Mouse (Mus musculus): ENCODE results near the gene Cox14. TPM values are rescaled to one million over a fixed set of nuclear protein-coding genes. Genes with fewer than 3 reads are reported as not detected.
A peak's percentile ranks its signal among the peaks of the same experiment; 100 is the strongest.

The Cox14 gene
- total RNA-seq (2014; rRNA removed): 69.0 and 86.2 TPM in 2 replicates
- 177 and 209 TPM in 2 replicates for polyA plus RNA-seq (2015; fragmentation: Nextera tagmentation; extraction: Ambion mirVana)

DNA sequence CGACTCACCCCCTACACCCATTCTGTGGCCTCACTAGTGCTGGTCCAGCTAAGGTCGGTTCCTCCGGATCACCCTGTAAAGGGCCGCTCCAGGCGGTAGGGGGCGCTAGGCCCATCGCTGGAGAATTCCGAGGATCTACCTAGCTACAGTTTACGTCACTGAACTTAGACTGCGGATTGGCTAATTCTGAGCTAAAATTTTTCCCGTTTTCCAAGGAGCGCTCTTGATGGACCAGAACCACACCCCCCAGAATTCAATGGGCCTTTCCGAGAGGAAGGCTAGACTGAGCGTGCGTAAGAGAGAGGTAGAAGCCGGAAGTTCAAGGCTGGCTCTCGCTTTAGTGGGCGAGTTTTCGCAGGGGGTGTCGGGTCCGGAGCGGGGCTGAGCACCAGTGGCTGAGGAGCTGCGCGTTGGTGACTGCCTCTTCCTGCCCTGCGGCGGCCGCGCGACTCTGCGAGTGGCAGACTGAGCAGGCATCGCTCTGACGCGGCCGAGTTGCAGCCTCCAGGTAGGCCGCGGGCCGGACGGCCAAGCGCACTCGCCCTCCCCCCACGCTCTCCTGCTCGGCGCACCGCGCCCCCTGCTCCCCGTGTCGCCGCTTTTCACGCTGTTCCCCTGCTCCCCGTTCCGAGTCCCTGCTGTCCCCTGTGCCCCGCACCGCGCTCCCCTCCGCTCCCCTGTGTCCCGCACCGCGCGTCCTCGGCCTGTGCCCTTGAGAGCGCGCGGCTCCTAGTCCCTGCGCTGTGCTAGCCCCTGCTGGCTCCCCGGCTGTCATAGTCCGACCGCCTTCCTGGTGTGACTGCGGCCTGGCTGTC is at the start of gene Cox14:
Gene Cox14 (plus strand): TSS at position 278 of the 815 bp plus-strand sequence.
- ATAC-seq: peak; percentile 96
- Histone ChIP-seq H3K27me3 (ENCODE audit: insufficient read depth, low read length) (no peaks in the 10 kb centered on the region), H3K4me3 (ENCODE audit: low read depth, low read length) (peak within 1 kb of the TSS; percentile 74), H3K9me3 (ENCODE audit: low read length) (no peaks in the 10 kb centered on the region), H3K4me1 (ENCODE audit: insufficient read depth) (no peaks in the 10 kb centered on the region), H3K9ac (peak within 1 kb of the TSS; percentile 84), H3K4me2 (ENCODE audit: low read depth) (peak within 1 kb of the TSS; percentile 86), H3K27ac (ENCODE audit: low read depth, low read length) (peak within 1 kb of the TSS; percentile 89), H3K36me3 (ENCODE audit: insufficient read depth) (peaks cover 28% of the 10 kb centered on the region)
- WGBS: under 1% methylated on average over 68 of the region's 68 CpGs
- DNase-seq: peak; percentile 99
- TF ChIP-seq CTCF (IDR thresholded peaks at IDR 0.05; ENCODE audit: low read depth): peak; percentile 96

DNA sequence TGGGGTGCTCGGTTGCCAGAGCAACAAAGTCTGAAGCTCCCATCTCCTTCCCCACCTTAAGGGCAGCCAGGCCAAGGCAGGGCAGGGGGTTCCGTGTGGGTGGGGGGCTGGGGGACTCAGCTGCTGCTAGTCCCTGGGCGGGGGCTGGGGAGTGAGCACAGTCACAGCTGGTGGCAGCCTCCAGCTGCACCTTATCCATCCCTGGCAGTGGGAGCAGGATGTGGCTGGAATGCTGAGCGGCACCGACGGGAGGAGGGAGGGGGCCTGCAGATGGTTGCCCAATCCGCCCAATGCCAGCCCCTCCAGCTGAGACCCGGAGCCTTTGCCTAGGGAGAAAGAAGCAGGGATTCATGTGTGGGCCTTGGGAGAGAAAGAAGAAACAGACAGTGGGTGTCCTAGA is 48.3 kb upstream of the Cox14 start:
- no peak overlapping the region for H3K4me3 ChIP-seq (ENCODE audit: low read depth, low read length)
- peak; percentile 50 for DNase-seq

DNA sequence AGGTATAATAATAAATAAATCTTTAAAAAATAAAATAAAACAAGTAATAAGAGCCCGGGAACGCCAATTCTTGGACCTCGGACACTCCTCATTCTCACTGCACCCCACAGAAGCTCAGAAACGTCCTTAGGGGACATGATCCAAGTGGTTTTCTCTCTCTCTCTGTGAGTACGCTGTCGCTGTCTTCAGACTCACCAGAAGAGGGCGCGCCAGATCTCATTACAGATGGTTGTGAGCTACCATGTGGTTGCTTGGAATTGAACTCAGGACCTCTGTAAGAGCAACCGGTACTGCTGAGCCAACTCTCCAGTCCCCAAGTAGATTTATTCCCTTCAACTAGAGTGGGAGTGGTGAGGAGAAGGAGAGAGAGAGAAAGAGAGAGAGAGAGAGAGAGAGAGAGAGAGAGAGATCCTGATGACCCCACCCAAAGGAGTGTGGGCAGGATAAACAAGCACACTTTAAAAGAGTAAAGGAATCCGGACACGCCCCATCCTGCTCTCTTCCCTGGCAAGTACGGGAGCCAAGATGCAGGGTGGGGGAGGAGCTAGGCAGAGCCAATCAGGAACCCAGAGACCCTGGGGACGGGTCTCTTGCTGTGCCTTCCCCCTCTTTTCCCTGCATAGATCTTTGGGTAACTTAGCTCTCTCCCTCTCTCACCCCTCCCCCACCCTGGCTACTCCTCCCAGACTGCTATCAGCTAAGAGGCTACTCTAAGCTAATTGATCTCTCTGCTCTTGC is 47.2 kb upstream of the Cox14 start:
- DNase-seq: no peak

More for the DNA sequence above, 48.3 kb upstream of the Cox14 start:
- 18% methylated on average over 8 of the region's 8 CpGs for WGBS
- no peaks in the 10 kb centered on the region for H3K27me3 ChIP-seq (ENCODE audit: insufficient read depth, low read length)
- H3K36me3 ChIP-seq (ENCODE audit: insufficient read depth): peaks cover 11% of the 10 kb centered on the region; the same call in 1 of the 2 replicates
- H3K4me2 ChIP-seq (ENCODE audit: low read depth): 0 out of 2 replicates have a peak overlapping the region, but pooled peaks have one; percentile 13
- H3K9me3 ChIP-seq (ENCODE audit: low read length): no peaks in the 10 kb centered on the region
- TF ChIP-seq CTCF (IDR thresholded peaks at IDR 0.05; ENCODE audit: low read depth): no peak
- peaks cover 24% of the 10 kb centered on the region for H3K4me1 ChIP-seq (ENCODE audit: insufficient read depth)
- peak overlapping the region; percentile 69 for H3K27ac ChIP-seq (ENCODE audit: low read depth, low read length)
- peak; percentile 82 for ATAC-seq
- H3K9ac ChIP-seq: no peak overlapping the region

DNA sequence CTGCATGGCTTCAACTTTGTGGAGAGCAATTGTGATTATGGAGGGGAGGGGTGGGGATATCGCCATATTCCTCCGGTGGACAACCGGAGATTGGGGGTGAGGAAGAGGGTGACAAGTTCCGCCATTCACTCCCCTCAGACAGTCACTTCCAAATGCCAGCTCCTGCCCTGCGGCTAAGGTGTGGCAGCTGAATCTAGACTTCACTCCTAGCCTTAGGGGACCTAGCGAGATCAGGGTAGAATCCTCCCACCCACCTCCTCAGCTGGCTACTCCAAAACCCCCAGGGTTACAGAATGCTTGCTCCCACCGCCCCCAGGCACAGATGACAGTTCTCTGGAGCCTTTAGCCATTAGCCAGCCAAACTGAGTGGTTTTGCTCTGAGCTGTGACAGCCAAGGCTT is 46.4 kb upstream of the Cox14 start:
- ATAC-seq (no peak), DNase-seq (no peak)
- TF ChIP-seq CTCF (IDR thresholded peaks at IDR 0.05; ENCODE audit: low read depth): no peak
- Histone ChIP-seq H3K4me3 (ENCODE audit: low read depth, low read length) (no peak overlapping the region), H3K9me3 (ENCODE audit: low read length) (no peaks in the 10 kb centered on the region), H3K36me3 (ENCODE audit: insufficient read depth) (peaks cover 8% of the 10 kb centered on the region; the same call in 1 of the 2 replicates), H3K4me1 (ENCODE audit: insufficient read depth) (peaks cover 24% of the 10 kb centered on the region), H3K4me2 (ENCODE audit: low read depth) (no peak overlapping the region), H3K27ac (ENCODE audit: low read depth, low read length) (no peak overlapping the region), H3K27me3 (ENCODE audit: insufficient read depth, low read length) (no peaks in the 10 kb centered on the region), H3K9ac (no peak overlapping the region)
- 73% methylated on average over 7 of the region's 7 CpGs for WGBS

More for the DNA sequence above, 47.2 kb upstream of the Cox14 start:
- no peaks in the 10 kb centered on the region for H3K9me3 ChIP-seq (ENCODE audit: low read length)
- peaks cover 8% of the 10 kb centered on the region; the same call in 1 of the 2 replicates for H3K36me3 ChIP-seq (ENCODE audit: insufficient read depth)
- no peaks in the 10 kb centered on the region for H3K27me3 ChIP-seq (ENCODE audit: insufficient read depth, low read length)
- peaks cover 24% of the 10 kb centered on the region for H3K4me1 ChIP-seq (ENCODE audit: insufficient read depth)
- TF ChIP-seq CTCF (IDR thresholded peaks at IDR 0.05; ENCODE audit: low read depth): peak; percentile 56
- no peak for ATAC-seq
- H3K4me3 ChIP-seq (ENCODE audit: low read depth, low read length): no peak overlapping the region
- no peak overlapping the region for H3K27ac ChIP-seq (ENCODE audit: low read depth, low read length)
- H3K4me2 ChIP-seq (ENCODE audit: low read depth): no peak overlapping the region
- H3K9ac ChIP-seq: no peak overlapping the region
- 12% methylated on average over 13 of the region's 13 CpGs for WGBS

DNA sequence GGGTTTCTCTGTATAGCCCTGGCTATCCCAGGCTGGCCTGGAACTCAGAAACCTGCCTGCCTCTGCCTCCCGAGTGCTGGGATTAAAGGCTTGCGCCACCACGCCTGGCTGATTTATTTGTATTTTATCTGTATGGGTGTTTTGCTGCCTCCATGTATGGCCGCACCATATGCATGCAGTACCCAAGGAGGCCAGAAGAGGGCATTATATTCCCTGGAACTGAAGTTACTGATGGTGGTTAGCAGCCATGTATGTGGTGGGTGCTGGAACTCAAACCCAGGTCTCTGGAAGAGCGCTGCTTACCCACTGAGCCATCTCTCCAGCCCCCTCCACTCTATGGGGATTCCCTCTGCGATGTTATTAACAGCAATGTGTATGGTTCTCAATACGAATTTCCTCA is 42.5 kb upstream of the Cox14 start:
- H3K4me1 ChIP-seq (ENCODE audit: insufficient read depth): peaks cover 4% of the 10 kb centered on the region; the same call in 1 of the 2 replicates
- H3K27ac ChIP-seq (ENCODE audit: low read depth, low read length): no peak overlapping the region
- WGBS: 92% methylated on average over 7 of the region's 7 CpGs
- no peaks in the 10 kb centered on the region for H3K27me3 ChIP-seq (ENCODE audit: insufficient read depth, low read length)
- ATAC-seq (no peak), DNase-seq (no peak)
- H3K4me2 ChIP-seq (ENCODE audit: low read depth): no peak overlapping the region
- no peak overlapping the region for H3K9ac ChIP-seq
- peaks cover 21% of the 10 kb centered on the region for H3K36me3 ChIP-seq (ENCODE audit: insufficient read depth)
- no peak overlapping the region for H3K4me3 ChIP-seq (ENCODE audit: low read depth, low read length)
- no peaks in the 10 kb centered on the region for H3K9me3 ChIP-seq (ENCODE audit: low read length)
- TF ChIP-seq CTCF (IDR thresholded peaks at IDR 0.05; ENCODE audit: low read depth): peak; percentile 51

DNA sequence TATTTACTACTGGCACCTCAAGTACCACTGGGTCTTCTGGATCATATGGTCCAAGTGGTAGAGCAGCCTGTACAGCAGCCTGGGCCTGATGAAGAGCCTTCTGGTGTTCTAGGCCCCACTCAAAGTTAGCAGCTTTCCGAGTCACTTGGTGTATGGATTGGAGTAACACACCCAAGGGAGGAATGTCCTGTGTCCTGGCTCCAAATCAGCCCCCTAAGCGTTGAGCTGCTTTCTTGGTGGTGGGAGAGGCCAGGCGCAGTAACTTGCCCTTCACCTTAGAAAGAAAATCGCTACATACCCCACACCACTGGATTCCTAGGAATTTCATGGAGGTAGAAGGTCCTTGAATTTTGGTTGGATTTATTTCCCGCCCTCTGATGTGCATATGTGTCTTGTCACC is 41.3 kb upstream of the Cox14 start:
- TF ChIP-seq CTCF (IDR thresholded peaks at IDR 0.05; ENCODE audit: low read depth): no peak
- Histone ChIP-seq H3K4me3 (ENCODE audit: low read depth, low read length) (no peak overlapping the region), H3K36me3 (ENCODE audit: insufficient read depth) (peaks cover 21% of the 10 kb centered on the region), H3K4me2 (ENCODE audit: low read depth) (no peak overlapping the region), H3K4me1 (ENCODE audit: insufficient read depth) (no peaks in the 10 kb centered on the region), H3K9ac (no peak overlapping the region), H3K27me3 (ENCODE audit: insufficient read depth, low read length) (no peaks in the 10 kb centered on the region), H3K9me3 (ENCODE audit: low read length) (no peaks in the 10 kb centered on the region), H3K27ac (ENCODE audit: low read depth, low read length) (no peak overlapping the region)
- 93% methylated on average over 5 of the region's 5 CpGs for WGBS
- DNase-seq: no peak
- ATAC-seq: no peak
